Mouse (Mus musculus) olfactory bulb, adult 2 months (tissue): ENCODE measurements around the gene Mtmr1. TPM values are rescaled to one million over a fixed set of nuclear protein-coding genes. Genes with fewer than 3 reads are reported as not detected.

Experiments
- H3K27ac ChIP-seq: fragments of 200-500 bp; 2 replicates; pipeline ENCODE4 v1.5.1; 2012; ENCODE audit warnings: low read depth, low read length; ENCODE audit not compliant: insufficient read depth
- H3K4me1 ChIP-seq: fragments of 200-500 bp; 2 replicates; pipeline ENCODE4 v1.6.1; 2012; ENCODE audit warnings: low read length; ENCODE audit not compliant: control insufficient read depth, insufficient read depth
- H3K4me3 ChIP-seq: fragments of 200-500 bp; 2 replicates; pipeline ENCODE4 v1.5.1; 2012; ENCODE audit warnings: mild to moderate bottlenecking, low read depth, low read length, moderate library complexity; ENCODE audit not compliant: insufficient read depth
- CTCF ChIP-seq: fragments of 200-500 bp; IDR thresholded peaks from 2 replicates; pipeline ENCODE4 v1.5.1; 2012; ENCODE audit warnings: low read depth, mild to moderate bottlenecking, low read length, moderate library complexity; ENCODE audit not compliant: insufficient read depth
- POLR2A ChIP-seq: fragments of 200-500 bp; IDR thresholded peaks from 2 replicates; pipeline ENCODE4 v1.6.1; 2012; ENCODE audit warnings: mild to moderate bottlenecking, low read depth, low read length, moderate library complexity; ENCODE audit not compliant: insufficient read depth
- WGBS: fragments of 180-500 bp; shearing (Covaris S2); methylation state at CpG from one replicate; pipeline ENCODE4 v1.1.7; 2018; 5-methylcytosine and 5-hydroxymethylcytosine counted together
- polyA plus RNA-seq: library from polyadenylated mRNA; stranded (reverse); fragments of >200 nt; gene quantifications from 2 replicates; pipeline ENCODE4 v1.2.4, GENCODE M21; 2012; ENCODE audit warnings: low replicate concordance; ENCODE audit not compliant: missing spikeins, insufficient read depth, insufficient read length

Mtmr1 gene
- polyA plus RNA-seq, 1 experiment: not detected

GRCm38 (mm10) chrX:71467491-71467890, 102.9 kb downstream of the Mtmr1 start:
- no peak for TF ChIP-seq CTCF
- TF ChIP-seq POLR2A: no peak
- WGBS: 95% methylated on average over 3 of the region's 3 CpGs

More at GRCm38 (mm10) chrX:71467491-71467890, 102.9 kb downstream of the Mtmr1 start:
- Histone ChIP-seq H3K4me1 (no peaks in the 10 kb centered on the region), H3K27ac (no peak overlapping the region), H3K4me3 (no peak overlapping the region)

Other genes starting within 250 kb of the Mtmr1 start
- gene Mtm1, start 154.0 kb upstream of the Mtmr1 start, polyA plus RNA-seq: not detected in 2 replicates
- not detected in 2 replicates for gene Cd99l2, start 128.1 kb downstream of the Mtmr1 start, polyA plus RNA-seq
- not detected in 2 replicates for gene Hmgb3, start 191.2 kb downstream of the Mtmr1 start, polyA plus RNA-seq